Mouse (Mus musculus) heart, embryonic 13.5 days (tissue): ENCODE measurements around the gene Tifa. TPM values are rescaled to one million over a fixed set of nuclear protein-coding genes. Genes with fewer than 3 reads are reported as not detected.

ENCODE experiments used
- ATAC-seq: fragments of 200-750 bp; cut with Nextera tagmentation; 2 replicates; pipeline ENCODE4 v1.8.0; 2017; ENCODE audit warnings: moderate TSS enrichment; ENCODE audit not compliant: insufficient number of reproducible peaks, low FRiP score, low TSS enrichment; ENCODE audit errors: extremely low read depth
- H3K27ac ChIP-seq: fragments of 300-500 bp; sonication (generic); replicated peaks from 2 replicates; pipeline ENCODE4 v1.5.1; 2015; ENCODE audit warnings: moderate library complexity, mild to moderate bottlenecking, inconsistent platforms
- H3K27me3 ChIP-seq: fragments of 300-500 bp; sonication (generic); replicated peaks from 2 replicates; pipeline ENCODE4 v1.6.1; 2015; ENCODE audit warnings: mild to moderate bottlenecking, inconsistent platforms
- H3K36me3 ChIP-seq: fragments of 300-500 bp; sonication (generic); 2 replicates; pipeline ENCODE4 v1.6.1; 2015; ENCODE audit warnings: mild to moderate bottlenecking, inconsistent platforms
- H3K4me1 ChIP-seq: fragments of 300-500 bp; sonication (generic); 2 replicates; pipeline ENCODE4 v1.6.1; 2015; ENCODE audit warnings: inconsistent platforms
- H3K4me2 ChIP-seq: fragments of 300-500 bp; sonication (generic); 2 replicates; pipeline ENCODE4 v1.6.1; 2015; ENCODE audit warnings: inconsistent platforms, mild to moderate bottlenecking, moderate library complexity
- H3K4me3 ChIP-seq: fragments of 300-500 bp; sonication (generic); 2 replicates; pipeline ENCODE4 v1.5.1; 2015; ENCODE audit warnings: moderate library complexity, mild to moderate bottlenecking, inconsistent platforms
- H3K9ac ChIP-seq: fragments of 300-500 bp; sonication (generic); 2 replicates; pipeline ENCODE4 v1.6.1; 2015; ENCODE audit warnings: inconsistent platforms, mild to moderate bottlenecking, moderate library complexity
- H3K9me3 ChIP-seq: fragments of 300-500 bp; sonication (generic); 2 replicates; pipeline ENCODE4 v1.6.1; 2016; ENCODE audit warnings: inconsistent platforms
- WGBS: fragments of 180-500 bp; shearing (Covaris S2); methylation state at CpG from one replicate; pipeline ENCODE4 v1.1.7; 2015; ENCODE audit warnings: mixed read lengths; 5-methylcytosine and 5-hydroxymethylcytosine counted together
- polyA plus RNA-seq: library from polyadenylated mRNA; unstranded; fragments of >200 nt; fragmentation: Nextera tagmentation; extraction: Ambion mirVana; gene quantifications from 2 replicates; pipeline ENCODE4 v1.2.1, GENCODE M21; 2015

The Tifa gene
- 3.0 and 3.3 TPM in 2 replicates for polyA plus RNA-seq

- peak within 1 kb of the TSS; percentile 86 for H3K9ac ChIP-seq
- ATAC-seq: 0 out of 2 replicates have a peak, but pooled peaks have one; percentile 39
- peak within 1 kb of the TSS; percentile 48 for H3K27ac ChIP-seq
- H3K27me3 ChIP-seq: peaks cover 37% of the 10 kb centered on the region
- H3K36me3 ChIP-seq: no peaks in the 10 kb centered on the region
- under 1% methylated on average over 44 of the region's 44 CpGs for WGBS
- H3K4me1 ChIP-seq: peaks cover 10% of the 10 kb centered on the region
- peak within 1 kb of the TSS; percentile 77 for H3K4me3 ChIP-seq
- H3K9me3 ChIP-seq: no peaks in the 10 kb centered on the region
- H3K4me2 ChIP-seq: peak within 1 kb of the TSS; percentile 100
Measured at GRCm38 (mm10) chr3:127789500-127790191, at the start of gene Tifa. Gene Tifa, plus strand, starts transcription at chr3:127789805.

GRCm38 (mm10) chr3:127741473-127741872, 48.1 kb upstream of the Tifa start:
- no peak overlapping the region for H3K9ac ChIP-seq
- WGBS: 89% methylated on average over 3 of the region's 3 CpGs
- no peak for ATAC-seq
- H3K36me3 ChIP-seq: no peaks in the 10 kb centered on the region
- no peak overlapping the region for H3K4me3 ChIP-seq
- no peaks in the 10 kb centered on the region for H3K9me3 ChIP-seq
- H3K27me3 ChIP-seq: peaks cover 16% of the 10 kb centered on the region
- no peak overlapping the region for H3K27ac ChIP-seq
- H3K4me1 ChIP-seq: no peaks in the 10 kb centered on the region
- no peak overlapping the region for H3K4me2 ChIP-seq

GRCm38 (mm10) chr3:127743614-127744365, 45.8 kb upstream of the Tifa start:
- Histone ChIP-seq H3K9ac (no peak overlapping the region), H3K27me3 (peaks cover 37% of the 10 kb centered on the region), H3K36me3 (no peaks in the 10 kb centered on the region), H3K4me1 (no peaks in the 10 kb centered on the region), H3K4me3 (no peak overlapping the region), H3K9me3 (no peaks in the 10 kb centered on the region), H3K4me2 (no peak overlapping the region), H3K27ac (no peak overlapping the region)
- ATAC-seq: no peak
- 70% methylated on average over 14 of the region's 14 CpGs for whole genome bisulfite sequencing

GRCm38 (mm10) chr3:127745504-127745903, 44.1 kb upstream of the Tifa start:
- no peak overlapping the region for H3K9ac ChIP-seq
- no peaks in the 10 kb centered on the region for H3K9me3 ChIP-seq
- H3K27ac ChIP-seq: no peak overlapping the region
- ATAC-seq: no peak
- H3K4me1 ChIP-seq: peaks cover 12% of the 10 kb centered on the region
- H3K36me3 ChIP-seq: no peaks in the 10 kb centered on the region
- H3K27me3 ChIP-seq: peaks cover 52% of the 10 kb centered on the region
- WGBS: 38% methylated on average over 6 of the region's 6 CpGs
- no peak overlapping the region for H3K4me3 ChIP-seq
- H3K4me2 ChIP-seq: no peak overlapping the region

- H3K4me3 ChIP-seq: no peak overlapping the region
- H3K9ac ChIP-seq: no peak overlapping the region
- H3K9me3 ChIP-seq: no peaks in the 10 kb centered on the region
- H3K4me2 ChIP-seq: no peak overlapping the region
- ATAC-seq: no peak
- peaks cover 58% of the 10 kb centered on the region for H3K27me3 ChIP-seq
- H3K36me3 ChIP-seq: no peaks in the 10 kb centered on the region
- WGBS: 21% methylated on average over 16 of the region's 16 CpGs
- peaks cover 12% of the 10 kb centered on the region for H3K4me1 ChIP-seq
- no peak overlapping the region for H3K27ac ChIP-seq
Measured at GRCm38 (mm10) chr3:127745911-127746640, 43.5 kb upstream of the Tifa start.

GRCm38 (mm10) chr3:127748644-127749043, 41.0 kb upstream of the Tifa start:
- whole genome bisulfite sequencing: 60% methylated on average over 4 of the region's 4 CpGs
- Histone ChIP-seq H3K4me2 (no peak overlapping the region), H3K27ac (no peak overlapping the region), H3K4me1 (peaks cover 12% of the 10 kb centered on the region), H3K4me3 (no peak overlapping the region), H3K36me3 (no peaks in the 10 kb centered on the region), H3K27me3 (peaks cover 75% of the 10 kb centered on the region), H3K9me3 (no peaks in the 10 kb centered on the region), H3K9ac (no peak overlapping the region)
- ATAC-seq: no peak

- Histone ChIP-seq H3K9ac (no peak overlapping the region), H3K27me3 (peaks cover 81% of the 10 kb centered on the region), H3K9me3 (no peaks in the 10 kb centered on the region), H3K4me2 (peak overlapping the region; percentile 57), H3K27ac (no peak overlapping the region), H3K4me3 (peak overlapping the region; percentile 17), H3K4me1 (peaks cover 12% of the 10 kb centered on the region), H3K36me3 (no peaks in the 10 kb centered on the region)
- 33% methylated on average over 9 of the region's 9 CpGs for WGBS
- no peak for ATAC-seq
Measured at GRCm38 (mm10) chr3:127749266-127749665, 40.3 kb upstream of the Tifa start.

GRCm38 (mm10) chr3:127749981-127750562, 39.5 kb upstream of the Tifa start:
- Histone ChIP-seq H3K4me2 (peak overlapping the region; percentile 57), H3K27me3 (peaks cover 87% of the 10 kb centered on the region), H3K4me1 (peaks cover 12% of the 10 kb centered on the region)

GRCm38 (mm10) chr3:127756458-127756857, 33.1 kb upstream of the Tifa start:
- Histone ChIP-seq H3K4me1 (no peaks in the 10 kb centered on the region), H3K4me3 (no peak overlapping the region), H3K9ac (no peak overlapping the region), H3K27me3 (peaks cover 82% of the 10 kb centered on the region), H3K36me3 (no peaks in the 10 kb centered on the region), H3K4me2 (no peak overlapping the region), H3K27ac (no peak overlapping the region), H3K9me3 (no peaks in the 10 kb centered on the region)
- ATAC-seq: no peak
- 69% methylated on average over 6 of the region's 6 CpGs for WGBS

More at GRCm38 (mm10) chr3:127749981-127750562, 39.5 kb upstream of the Tifa start:
- Histone ChIP-seq H3K9ac (no peak overlapping the region), H3K9me3 (no peaks in the 10 kb centered on the region), H3K4me3 (peak overlapping the region; percentile 26; the same call in 1 of the 2 replicates), H3K36me3 (no peaks in the 10 kb centered on the region), H3K27ac (no peak overlapping the region)
- WGBS: 21% methylated on average over 12 of the region's 12 CpGs
- no peak for ATAC-seq

- no peak for ATAC-seq
- no peak overlapping the region for H3K27ac ChIP-seq
- H3K4me1 ChIP-seq: no peaks in the 10 kb centered on the region
- H3K4me3 ChIP-seq: no peak overlapping the region
- no peak overlapping the region for H3K4me2 ChIP-seq
- no peak overlapping the region for H3K9ac ChIP-seq
- H3K27me3 ChIP-seq: peaks cover 82% of the 10 kb centered on the region
- H3K9me3 ChIP-seq: no peaks in the 10 kb centered on the region
- H3K36me3 ChIP-seq: no peaks in the 10 kb centered on the region
Measured at GRCm38 (mm10) chr3:127757886-127758301, 31.7 kb upstream of the Tifa start.

- ATAC-seq: no peak
- Histone ChIP-seq H3K4me2 (no peak overlapping the region), H3K4me1 (no peaks in the 10 kb centered on the region), H3K27me3 (peaks cover 75% of the 10 kb centered on the region), H3K4me3 (no peak overlapping the region), H3K27ac (no peak overlapping the region), H3K36me3 (no peaks in the 10 kb centered on the region), H3K9me3 (no peaks in the 10 kb centered on the region), H3K9ac (no peak overlapping the region)
- 67% methylated on average over 4 of the region's 4 CpGs for WGBS
Measured at GRCm38 (mm10) chr3:127758806-127759205, 30.8 kb upstream of the Tifa start.
